Mouse (Mus musculus): ENCODE measurements around the gene Lrrc72.
"Not testable (repeated sequence)": the region's sequence is repeated elsewhere in the genome, so short reads cannot be mapped to it uniquely, and the experiment has no call there.

The Lrrc72 gene

DNA sequence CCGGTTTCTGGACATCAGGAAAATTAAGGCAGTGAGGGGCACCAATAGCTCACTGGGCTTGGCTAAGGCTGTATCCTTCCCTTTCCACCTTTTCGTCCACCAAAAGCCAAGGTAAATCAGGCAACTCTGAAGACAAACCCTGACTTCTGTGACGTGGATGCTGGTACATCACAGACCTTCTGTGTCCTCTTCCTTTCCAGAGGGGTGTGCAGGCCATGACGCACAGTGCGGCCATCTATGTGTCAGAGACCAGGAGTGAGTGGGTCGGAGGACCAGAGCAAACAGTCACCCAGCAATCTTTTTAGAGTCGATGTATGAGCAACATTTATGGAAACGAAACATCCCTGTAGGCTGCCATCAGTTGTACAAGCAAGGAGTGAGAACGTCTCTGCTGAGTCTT lies at the start of gene Lrrc72:
TSS of gene Lrrc72 (minus strand) at position 101 of the 400 bp plus-strand sequence.
- no peak for DNase-seq

- DNase-seq: no peak
These were observed 49.1 kb upstream of the Lrrc72 start for GRCm38 (mm10) chr12:36302326-36302725.

DNA sequence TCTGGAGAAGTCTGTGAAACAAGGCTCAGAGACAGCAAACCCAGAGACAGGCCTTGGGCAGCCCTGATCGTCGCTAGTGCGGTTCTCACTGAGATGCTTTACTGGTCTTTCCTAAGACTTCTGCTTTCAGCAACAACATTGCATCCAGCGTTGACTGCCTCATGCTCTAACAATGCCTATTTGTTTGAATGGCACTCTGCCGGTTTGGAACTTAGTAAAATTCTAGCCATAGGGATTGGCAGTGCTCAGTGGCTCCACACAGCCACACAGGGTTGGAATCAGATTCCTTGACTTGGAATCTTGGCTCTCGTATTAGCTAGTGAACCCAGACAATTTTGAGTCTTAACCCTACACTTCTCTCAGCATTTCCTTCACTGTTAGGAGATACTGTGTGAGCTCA lies 38.1 kb upstream of the Lrrc72 start:
- no peak for DNase-seq

DNA sequence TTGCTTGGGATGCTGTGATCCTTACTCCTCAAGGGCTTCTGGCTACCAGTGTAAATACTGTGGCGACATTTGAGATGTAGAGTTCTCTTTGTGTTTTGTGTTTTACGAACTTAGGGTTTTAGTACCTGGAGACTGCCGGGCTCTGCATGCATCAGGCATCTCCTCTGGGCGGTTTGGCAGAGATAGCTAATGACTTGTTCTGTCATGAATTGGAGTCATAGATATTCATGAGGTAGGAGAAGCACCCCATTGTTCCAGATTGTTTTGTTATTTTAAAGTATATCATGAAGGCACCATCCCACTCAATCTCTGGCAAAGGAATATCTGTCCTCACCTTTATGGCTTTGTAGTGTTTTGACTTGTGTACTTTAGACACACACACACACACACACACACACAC lies 37.3 kb upstream of the Lrrc72 start:
- DNase-seq: no peak

DNA sequence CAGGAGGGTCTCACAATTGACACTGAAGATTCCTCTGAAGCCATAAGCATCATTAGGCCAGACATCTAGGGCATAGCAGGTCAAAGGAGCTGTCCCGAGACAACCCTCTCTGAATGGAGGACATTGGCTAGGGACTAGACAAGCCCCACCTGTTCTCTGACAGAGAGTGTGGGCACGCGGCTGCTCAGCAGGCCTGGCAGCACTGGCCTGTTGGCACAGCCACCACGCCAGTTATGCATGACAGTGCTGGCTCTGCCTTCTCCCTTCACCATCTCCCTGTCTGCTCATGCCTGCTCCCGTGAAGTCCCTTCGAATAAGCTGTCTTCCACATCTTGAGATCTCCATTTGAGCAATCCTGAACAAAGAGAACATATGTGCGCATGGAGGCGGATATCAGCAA lies 36.4 kb upstream of the Lrrc72 start:
- no peak for DNase-seq

DNA sequence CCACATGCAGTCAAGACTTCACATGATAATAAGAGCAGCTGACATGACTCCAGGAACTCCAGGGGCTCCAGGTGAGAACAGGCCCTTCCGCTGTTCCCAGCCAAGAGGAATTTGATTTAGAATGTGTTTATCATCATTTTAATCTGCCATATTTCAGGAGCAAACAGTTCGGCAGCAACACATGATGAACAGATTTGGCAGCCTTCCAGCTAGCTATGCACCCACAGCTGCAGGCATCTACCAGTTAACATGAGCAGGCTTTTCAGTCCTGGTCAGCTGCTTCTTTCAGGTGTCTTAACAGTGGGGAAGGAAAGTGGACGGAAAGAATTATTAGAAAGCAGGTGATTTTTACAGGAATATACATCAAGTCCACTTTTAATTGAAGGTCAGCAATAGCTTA lies 21.6 kb upstream of the Lrrc72 start:
- DNase-seq: no peak

- DNase-seq: no peak
These were observed 14.6 kb upstream of the Lrrc72 start for GRCm38 (mm10) chr12:36267670-36268246.

DNA sequence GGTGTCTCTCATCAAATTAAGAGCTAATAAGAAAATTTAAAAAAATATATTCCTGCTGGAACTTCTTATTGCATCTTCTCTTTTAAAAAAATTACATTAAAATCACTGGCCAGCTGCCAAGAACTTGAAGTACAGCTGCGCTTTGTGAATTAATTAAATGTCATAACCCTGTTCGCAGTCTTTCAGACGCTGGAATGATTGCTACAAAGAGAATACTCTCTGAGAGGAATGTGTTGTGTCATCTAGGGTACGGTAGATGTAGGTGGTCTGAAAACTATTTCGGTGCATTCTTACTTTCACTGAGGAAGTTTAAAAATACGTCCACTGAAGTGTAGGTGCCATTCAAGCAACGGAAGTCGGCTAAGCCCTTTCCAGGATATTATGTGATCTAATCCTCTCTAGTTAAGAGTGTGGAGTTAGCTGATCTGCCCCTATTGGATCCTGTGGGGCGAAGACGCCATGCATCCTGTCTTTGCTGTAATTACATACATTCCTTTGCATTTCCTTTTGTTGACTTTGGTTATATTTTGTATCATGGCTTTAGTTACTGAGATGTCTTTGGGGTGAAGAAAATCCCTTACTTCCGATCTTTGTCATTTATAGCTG lies 9.0 kb upstream of the Lrrc72 start:
- no peak for DNase-seq

DNA sequence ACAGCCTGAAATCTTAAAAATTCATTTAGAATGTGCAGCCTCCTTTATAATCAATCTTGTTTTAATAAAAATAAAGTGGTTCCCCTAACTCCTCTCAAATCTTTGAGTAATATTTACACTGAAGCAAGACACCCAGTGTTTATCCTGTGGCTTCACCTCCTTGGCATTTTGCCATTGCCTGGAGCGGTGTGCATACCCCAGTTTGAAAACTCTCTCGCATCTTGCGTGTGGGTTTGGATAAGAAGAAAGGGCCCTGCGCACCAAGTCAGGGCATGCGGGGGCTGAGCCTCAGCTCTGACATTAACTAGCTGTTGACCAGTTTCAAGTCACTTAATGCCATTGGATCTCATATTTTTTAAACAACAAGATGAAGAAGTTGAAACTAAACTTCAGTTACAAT lies 2.2 kb upstream of the Lrrc72 start:
- DNase-seq: peak in 1 of 2 experiments; percentile 13

DNA sequence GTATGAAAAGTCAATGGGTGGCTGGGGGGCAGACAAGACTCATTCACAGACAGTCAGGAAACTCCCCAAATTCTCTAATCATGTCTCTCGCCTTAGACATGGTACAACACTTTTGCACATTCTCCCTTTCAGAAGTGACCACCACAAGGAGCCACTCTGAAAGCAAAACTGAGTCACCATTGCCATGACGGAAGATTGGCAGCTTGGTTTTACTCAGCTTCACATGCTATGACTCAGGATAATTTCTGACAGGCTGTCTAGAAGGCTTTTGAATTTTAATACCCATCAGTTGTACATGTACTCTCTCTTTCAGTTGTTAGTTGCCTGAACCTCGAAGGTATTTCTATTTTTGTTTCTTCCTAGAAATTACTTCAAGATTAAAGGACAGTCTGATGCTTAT lies 12.0 kb downstream of the Lrrc72 start:
- DNase-seq: no peak

- no peak for DNase-seq
These were observed 21.8 kb downstream of the Lrrc72 start for GRCm38 (mm10) chr12:36231386-36231785.

DNA sequence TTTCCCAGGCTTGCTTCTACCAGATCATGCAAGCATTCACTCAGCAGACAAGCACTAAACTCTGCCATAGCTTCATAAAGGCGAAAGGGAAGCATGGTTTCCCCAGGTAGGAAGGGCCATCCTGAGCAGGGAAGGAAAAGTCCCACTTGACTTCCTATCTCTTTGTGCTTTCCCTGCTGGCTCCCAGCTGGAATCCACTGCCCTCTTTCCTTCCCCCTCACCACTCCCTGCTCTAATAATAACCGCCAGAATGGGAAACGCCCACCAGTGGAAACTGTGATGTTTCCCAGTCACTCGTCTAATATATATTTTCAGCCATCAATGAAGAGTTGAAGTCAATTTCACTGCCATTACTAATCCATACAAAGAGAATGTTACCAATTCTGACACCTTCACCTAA lies 28.8 kb downstream of the Lrrc72 start:
- no peak for DNase-seq

GRCm38 (mm10) chr12:36216905-36217304 lies 36.3 kb downstream of the Lrrc72 start:
- peak in 1 of 2 experiments; percentile 4 for DNase-seq

GRCm38 (mm10) chr12:36216230-36216629 lies 37.0 kb downstream of the Lrrc72 start:
- no peak for DNase-seq

DNA sequence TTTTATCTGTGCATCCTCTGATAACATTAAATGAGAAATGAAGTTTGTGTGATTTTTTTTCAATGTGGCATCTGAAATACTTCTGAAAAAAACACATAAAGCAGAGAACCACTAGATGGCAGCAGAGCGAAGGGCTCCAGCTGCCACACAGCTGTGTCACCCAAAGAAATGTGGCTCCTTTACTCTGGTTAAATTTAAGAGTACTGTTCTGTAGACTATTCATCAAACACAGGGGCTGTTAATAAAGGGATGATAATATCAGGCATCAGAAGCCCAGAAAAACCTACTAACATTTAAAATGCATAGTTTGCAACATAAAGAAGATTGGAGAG lies 38.1 kb downstream of the Lrrc72 start:
- peak; percentile 48 to 71 for DNase-seq

- no peak for DNase-seq
These were observed 38.6 kb downstream of the Lrrc72 start for GRCm38 (mm10) chr12:36214389-36215148.

- no peak for DNase-seq
These were observed 43.1 kb downstream of the Lrrc72 start for GRCm38 (mm10) chr12:36210096-36210495.

DNA sequence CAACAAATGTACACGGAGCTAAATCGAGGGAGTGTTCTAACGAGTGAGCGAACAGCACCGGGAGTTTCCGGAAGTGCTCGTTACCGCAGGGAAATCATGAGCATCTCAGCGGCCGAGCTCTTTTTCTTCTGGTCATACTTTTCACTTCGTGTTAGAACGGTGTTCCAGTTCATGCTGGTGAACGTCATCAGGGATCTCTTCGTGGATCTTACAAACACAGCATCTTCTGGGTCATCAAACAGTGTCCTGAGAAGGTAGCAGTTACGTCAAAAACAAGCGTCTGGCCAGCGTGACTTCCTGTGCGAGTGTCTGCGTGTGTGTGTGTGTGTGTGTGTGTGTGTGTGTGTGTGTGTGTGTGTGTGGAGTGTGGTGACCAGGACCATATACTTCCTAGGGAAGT lies 44.7 kb downstream of the Lrrc72 start:
- peak in 1 of 2 experiments; percentile 23 for DNase-seq

GRCm38 (mm10) chr12:36207800-36208148 lies 45.4 kb downstream of the Lrrc72 start:
- no peak for DNase-seq

DNA sequence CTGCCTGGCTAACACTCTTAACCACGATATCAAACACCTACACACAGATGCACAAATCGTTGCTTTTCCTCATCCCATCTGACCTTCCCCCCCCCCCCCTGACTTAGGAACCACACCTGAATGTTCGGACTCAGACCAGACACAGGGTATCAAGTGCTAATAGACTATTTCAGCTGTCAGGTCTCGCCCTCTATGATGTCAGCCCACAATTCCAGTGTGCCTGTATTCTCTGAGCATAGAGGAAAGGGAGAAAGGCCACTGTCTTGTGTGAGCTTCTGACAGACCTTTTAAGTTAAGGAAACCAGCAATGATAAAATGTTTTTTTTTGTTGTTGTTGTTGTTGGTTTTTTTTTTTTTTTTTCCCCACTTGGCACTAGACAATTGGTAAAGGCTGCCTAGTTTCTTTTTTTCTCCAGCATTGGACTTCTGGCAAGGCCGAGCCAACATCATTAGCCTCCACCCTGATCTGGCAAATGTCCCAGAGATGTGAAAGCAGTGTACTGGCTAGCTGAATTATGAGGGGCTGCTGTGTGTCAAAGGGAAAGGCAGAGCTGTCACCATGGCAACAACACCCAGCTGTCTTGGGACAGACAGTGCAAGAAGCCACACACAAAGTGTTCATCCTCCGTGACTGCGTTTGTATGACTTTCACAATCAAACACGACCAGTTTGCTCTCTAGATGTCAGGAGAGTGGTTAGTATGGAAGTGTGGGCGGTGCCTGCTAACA lies 46.0 kb downstream of the Lrrc72 start:
- peak; percentile 62 to 77 for DNase-seq

DNA sequence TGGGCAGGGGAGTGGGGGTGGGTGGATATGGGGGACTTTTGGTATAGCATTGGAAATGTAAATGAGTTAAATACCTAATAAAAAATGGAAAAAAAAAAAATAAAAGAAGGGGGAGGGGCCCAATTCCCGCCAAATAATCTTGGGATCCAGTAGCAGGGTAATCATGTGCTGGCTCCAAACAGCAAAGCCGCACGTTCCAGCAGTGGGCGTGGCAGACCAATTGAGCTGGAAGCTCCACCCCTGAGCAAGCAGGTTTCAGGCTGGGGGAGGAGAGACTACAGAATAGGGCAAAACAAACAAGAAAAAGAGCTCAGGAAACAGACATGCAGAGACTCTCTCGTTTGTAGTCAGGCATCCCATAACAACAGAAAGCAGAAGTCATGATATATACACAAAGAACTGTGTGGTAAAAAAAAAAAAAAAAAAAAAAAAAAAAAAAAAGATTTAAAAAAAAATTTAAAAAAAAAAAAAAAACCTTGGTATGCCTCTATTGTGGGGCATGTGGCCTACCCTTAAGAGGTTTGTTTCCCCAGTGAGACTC lies 47.5 kb downstream of the Lrrc72 start:
- DNase-seq: not testable (repeated sequence)

- no peak for DNase-seq
These were observed 58.2 kb downstream of the Lrrc72 start for GRCm38 (mm10) chr12:36194976-36195375.

GRCm38 (mm10) chr12:36190343-36190742 lies 62.9 kb downstream of the Lrrc72 start:
- DNase-seq: no peak

Data from kidney, postnatal 36 days (tissue).